Mouse (Mus musculus): ENCODE measurements around the gene Hist1h4f. TPM values are rescaled to one million over a fixed set of nuclear protein-coding genes. Genes with fewer than 3 reads are reported as not detected.
"Not testable (repeated sequence)": the region's sequence is repeated elsewhere in the genome, so short reads cannot be mapped to it uniquely, and the experiment has no call there.

The Hist1h4f gene
- polyA plus RNA-seq, 1 experiment from 2014 or later, result 1.4 TPM

- H3K4me3 ChIP-seq, result peak overlapping the region; percentile 50
- no peaks in the 10 kb centered on the region for H3K9me3 ChIP-seq (replicated peaks)
- H3K4me1 ChIP-seq, result peaks cover 32% of the 10 kb centered on the region
- H3K9ac ChIP-seq, result peak overlapping the region; percentile 36
- no peaks in the 10 kb centered on the region for H3K36me3 ChIP-seq
- no peak for ATAC-seq (ENCODE audit: low FRiP score)
- H3K4me2 ChIP-seq (replicated peaks), result peak overlapping the region; percentile 76
- no peaks in the 10 kb centered on the region for H3K27me3 ChIP-seq
- WGBS, result under 1% methylated on average over 15 of the region's 15 CpGs
- peak overlapping the region; percentile 86 for H3K27ac ChIP-seq
These were observed 16.9 kb downstream of the Hist1h4f start for GRCm38 (mm10) chr13:23534368-23535131.

- not testable (repeated sequence) for H3K9me3 ChIP-seq (replicated peaks); H3K27me3 ChIP-seq; H3K36me3 ChIP-seq
- under 1% methylated on average over 30 of the region's 53 CpGs for WGBS
- Histone ChIP-seq H3K9ac (peak within 1 kb of the TSS; percentile 36), H3K27ac (peak within 1 kb of the TSS; percentile 97), H3K4me2 (replicated peaks) (peak within 1 kb of the TSS; percentile 76), H3K4me3 (peak within 1 kb of the TSS; percentile 51), H3K4me1 (peaks cover 32% of the 10 kb centered on the region)
- peak; percentile 38 for ATAC-seq (ENCODE audit: low FRiP score)
These were observed 17.7 kb downstream of the Hist1h4f start, which contains the start of gene Hist1h2af for GRCm38 (mm10) chr13:23533560-23534367. Hist1h2af (plus strand) TSS chr13:23533906.

- no peaks in the 10 kb centered on the region for H3K9me3 ChIP-seq (replicated peaks)
- H3K4me1 ChIP-seq, result peaks cover 32% of the 10 kb centered on the region
- H3K27ac ChIP-seq, result peak overlapping the region; percentile 97
- H3K36me3 ChIP-seq, result no peaks in the 10 kb centered on the region
- H3K4me3 ChIP-seq, result peak overlapping the region; percentile 51
- peak overlapping the region; percentile 76 for H3K4me2 ChIP-seq (replicated peaks)
- WGBS, result 25% methylated on average over 9 of the region's 9 CpGs
- no peaks in the 10 kb centered on the region for H3K27me3 ChIP-seq
- H3K9ac ChIP-seq, result peak overlapping the region; percentile 64
- ATAC-seq (ENCODE audit: low FRiP score), result no peak
These were observed 19.0 kb downstream of the Hist1h4f start for GRCm38 (mm10) chr13:23532262-23533075.

GRCm38 (mm10) chr13:23530901-23531875, 20.3 kb downstream of the Hist1h4f start, which contains the start of gene Hist1h4h:
Hist1h4h (plus strand) TSS chr13:23531050.
- peaks cover 25% of the 10 kb centered on the region for H3K4me1 ChIP-seq
- ATAC-seq (ENCODE audit: low FRiP score), result peak; percentile 82
- H3K9me3 ChIP-seq (replicated peaks), result no peaks in the 10 kb centered on the region

GRCm38 (mm10) chr13:23530181-23530900, 21.1 kb downstream of the Hist1h4f start:
- H3K4me1 ChIP-seq, result peaks cover 25% of the 10 kb centered on the region

More at GRCm38 (mm10) chr13:23530901-23531875, 20.3 kb downstream of the Hist1h4f start, which contains the start of gene Hist1h4h:
- H3K27ac ChIP-seq, result peak within 1 kb of the TSS; percentile 97
- H3K9ac ChIP-seq, result peak within 1 kb of the TSS; percentile 64
- peak within 1 kb of the TSS; percentile 51 for H3K4me3 ChIP-seq
- H3K27me3 ChIP-seq, result no peaks in the 10 kb centered on the region
- under 1% methylated on average over 62 of the region's 70 CpGs for WGBS
- peak within 1 kb of the TSS; percentile 76 for H3K4me2 ChIP-seq (replicated peaks)
- H3K36me3 ChIP-seq, result no peaks in the 10 kb centered on the region

GRCm38 (mm10) chr13:23529480-23530165, 21.8 kb downstream of the Hist1h4f start:
- Histone ChIP-seq H3K36me3 (no peaks in the 10 kb centered on the region), H3K4me3 (peak overlapping the region; percentile 51), H3K27me3 (no peaks in the 10 kb centered on the region), H3K4me2 (replicated peaks) (peak overlapping the region; percentile 76), H3K4me1 (peaks cover 23% of the 10 kb centered on the region), H3K9ac (peak overlapping the region; percentile 64), H3K9me3 (replicated peaks) (no peaks in the 10 kb centered on the region), H3K27ac (peak overlapping the region; percentile 97; the same call in 1 of the 2 replicates)
- ATAC-seq (ENCODE audit: low FRiP score), result no peak
- 32% methylated on average over 2 of the region's 2 CpGs for WGBS

More at GRCm38 (mm10) chr13:23530181-23530900, 21.1 kb downstream of the Hist1h4f start:
- H3K9me3 ChIP-seq (replicated peaks), result no peaks in the 10 kb centered on the region
- no peaks in the 10 kb centered on the region for H3K36me3 ChIP-seq
- H3K9ac ChIP-seq, result peak overlapping the region; percentile 64
- under 1% methylated on average over 20 of the region's 20 CpGs for WGBS
- ATAC-seq (ENCODE audit: low FRiP score), result no peak
- peak overlapping the region; percentile 97 for H3K27ac ChIP-seq
- H3K4me2 ChIP-seq (replicated peaks), result peak overlapping the region; percentile 76
- H3K27me3 ChIP-seq, result no peaks in the 10 kb centered on the region
- H3K4me3 ChIP-seq, result peak overlapping the region; percentile 51

- whole genome bisulfite sequencing, result 70% methylated on average over 5 of the region's 5 CpGs
These were observed 22.4 kb downstream of the Hist1h4f start for GRCm38 (mm10) chr13:23529005-23529404.

GRCm38 (mm10) chr13:23526312-23526711, 25.1 kb downstream of the Hist1h4f start:
- WGBS, result under 1% methylated on average over 17 of the region's 17 CpGs
- Histone ChIP-seq H3K9ac (peak overlapping the region; percentile 57; the same call in 1 of the 2 replicates), H3K27me3 (no peaks in the 10 kb centered on the region), H3K4me1 (peaks cover 4% of the 10 kb centered on the region), H3K27ac (peak overlapping the region; percentile 49), H3K4me2 (replicated peaks) (peak overlapping the region; percentile 53), H3K9me3 (replicated peaks) (no peaks in the 10 kb centered on the region), H3K4me3 (peak overlapping the region; percentile 38), H3K36me3 (no peaks in the 10 kb centered on the region)
- ATAC-seq (ENCODE audit: low FRiP score), result peak; percentile 44; the same call in 1 of the 2 replicates

More at GRCm38 (mm10) chr13:23529005-23529404, 22.4 kb downstream of the Hist1h4f start:
- no peak overlapping the region for H3K9ac ChIP-seq
- no peak for ATAC-seq (ENCODE audit: low FRiP score)
- no peaks in the 10 kb centered on the region for H3K27me3 ChIP-seq
- H3K4me1 ChIP-seq, result peaks cover 18% of the 10 kb centered on the region
- no peaks in the 10 kb centered on the region for H3K9me3 ChIP-seq (replicated peaks)
- peak overlapping the region; percentile 11; the same call in 1 of the 2 replicates for H3K4me2 ChIP-seq (replicated peaks)
- H3K27ac ChIP-seq, result no peak overlapping the region
- no peaks in the 10 kb centered on the region for H3K36me3 ChIP-seq
- H3K4me3 ChIP-seq, result no peak overlapping the region

- Histone ChIP-seq H3K27me3 (no peaks in the 10 kb centered on the region), H3K36me3 (no peaks in the 10 kb centered on the region), H3K4me2 (replicated peaks) (peak overlapping the region; percentile 53), H3K9me3 (replicated peaks) (no peaks in the 10 kb centered on the region), H3K4me3 (peak overlapping the region; percentile 38), H3K9ac (peak overlapping the region; percentile 32; the same call in 1 of the 2 replicates), H3K27ac (no peak overlapping the region), H3K4me1 (peaks cover 4% of the 10 kb centered on the region)
- no peak for ATAC-seq (ENCODE audit: low FRiP score)
- WGBS, result 2% methylated on average over 10 of the region's 10 CpGs
These were observed 25.5 kb downstream of the Hist1h4f start for GRCm38 (mm10) chr13:23525901-23526300.

- H3K4me1 ChIP-seq, result peaks cover 4% of the 10 kb centered on the region
- 9% methylated on average over 5 of the region's 5 CpGs for WGBS
- no peak overlapping the region for H3K4me2 ChIP-seq (replicated peaks)
- no peak overlapping the region for H3K9ac ChIP-seq
- no peak overlapping the region for H3K27ac ChIP-seq
- no peak overlapping the region for H3K4me3 ChIP-seq
- H3K9me3 ChIP-seq (replicated peaks), result no peaks in the 10 kb centered on the region
- ATAC-seq (ENCODE audit: low FRiP score), result no peak
- H3K36me3 ChIP-seq, result no peaks in the 10 kb centered on the region
- no peaks in the 10 kb centered on the region for H3K27me3 ChIP-seq
These were observed 26.8 kb downstream of the Hist1h4f start for GRCm38 (mm10) chr13:23524654-23525053.

All from hindbrain, embryonic 12.5 days (tissue).